Mouse (Mus musculus): ENCODE measurements at regions not wholly inside any gene's neighbourhood (a gene's known extent, or its start where the extent isn't known, plus 50 kb on each side); places are given as distances from the start of the nearest gene placed in this dataset.

GRCm38 (mm10) chr2:61383744-61384295, 194.6 kb upstream of the Tank start:
- no peak for ATAC-seq (ENCODE audit: low FRiP score, low read depth)
- no peak for TF ChIP-seq POLR2A (IDR thresholded peaks at IDR 0.05; ENCODE audit: borderline replicate concordance, extremely low read depth, insufficient read depth, insufficient read length)

DNA sequence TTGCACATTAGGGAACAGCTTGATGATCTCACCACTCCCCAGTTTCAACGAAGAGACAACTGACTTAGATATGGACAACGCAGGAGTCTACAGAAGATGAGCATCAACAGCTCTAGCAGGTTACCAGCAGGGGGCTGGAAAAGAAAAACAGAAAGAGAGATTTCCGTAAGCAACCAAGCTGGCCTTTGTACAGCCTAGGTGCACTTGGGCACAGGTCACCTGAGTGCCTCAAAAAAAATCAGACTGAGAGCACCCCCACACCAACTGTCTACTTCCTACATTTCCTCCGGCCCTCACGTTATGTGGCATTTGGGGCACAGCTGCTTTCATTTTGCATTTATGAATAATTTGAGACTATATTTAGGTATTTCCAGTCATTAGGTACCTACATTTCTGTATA, 199.3 kb upstream of the Tank start:
- WGBS, result 65% methylated on average over 5 of the region's 5 CpGs
- no peak overlapping the region for H3K9ac ChIP-seq (ENCODE audit: low read depth, low read length, severe bottlenecking)
- ATAC-seq (ENCODE audit: low FRiP score, low read depth) (no peak), DNase-seq (ENCODE audit: low spot score) (no peak)
- no peaks in the 10 kb centered on the region for H3K36me3 ChIP-seq (ENCODE audit: control insufficient read depth, insufficient read depth, low read length)
- no peak for TF ChIP-seq POLR2A (IDR thresholded peaks at IDR 0.05; ENCODE audit: borderline replicate concordance, extremely low read depth, insufficient read depth, insufficient read length)
- H3K4me1 ChIP-seq (ENCODE audit: control insufficient read depth, insufficient read depth, low read length), result no peaks in the 10 kb centered on the region
- H3K27ac ChIP-seq (replicated peaks; ENCODE audit: low read depth, low read length), result no peak overlapping the region
- H3K4me2 ChIP-seq (replicated peaks; ENCODE audit: low read depth, low read length, severe bottlenecking), result no peak overlapping the region
- no peak overlapping the region for H3K4me3 ChIP-seq (replicated peaks; ENCODE audit: low read length)
- H3K9me3 ChIP-seq (ENCODE audit: control insufficient read depth, low read length), result no peaks in the 10 kb centered on the region
- H3K27me3 ChIP-seq (ENCODE audit: control insufficient read depth, insufficient read depth, low read length), result no peaks in the 10 kb centered on the region

More at GRCm38 (mm10) chr2:61383744-61384295, 194.6 kb upstream of the Tank start:
- DNase-seq (ENCODE audit: low spot score), result no peak
- Histone ChIP-seq H3K27ac (replicated peaks; ENCODE audit: low read depth, low read length) (no peak overlapping the region), H3K27me3 (ENCODE audit: control insufficient read depth, insufficient read depth, low read length) (no peaks in the 10 kb centered on the region), H3K9ac (ENCODE audit: low read depth, low read length, severe bottlenecking) (no peak overlapping the region), H3K9me3 (ENCODE audit: control insufficient read depth, low read length) (no peaks in the 10 kb centered on the region), H3K4me3 (replicated peaks; ENCODE audit: low read length) (no peak overlapping the region), H3K36me3 (ENCODE audit: control insufficient read depth, insufficient read depth, low read length) (no peaks in the 10 kb centered on the region), H3K4me2 (replicated peaks; ENCODE audit: low read depth, low read length, severe bottlenecking) (no peak overlapping the region), H3K4me1 (ENCODE audit: control insufficient read depth, insufficient read depth, low read length) (no peaks in the 10 kb centered on the region)
- WGBS, result 96% methylated on average over 1 of the region's 1 CpGs

DNA sequence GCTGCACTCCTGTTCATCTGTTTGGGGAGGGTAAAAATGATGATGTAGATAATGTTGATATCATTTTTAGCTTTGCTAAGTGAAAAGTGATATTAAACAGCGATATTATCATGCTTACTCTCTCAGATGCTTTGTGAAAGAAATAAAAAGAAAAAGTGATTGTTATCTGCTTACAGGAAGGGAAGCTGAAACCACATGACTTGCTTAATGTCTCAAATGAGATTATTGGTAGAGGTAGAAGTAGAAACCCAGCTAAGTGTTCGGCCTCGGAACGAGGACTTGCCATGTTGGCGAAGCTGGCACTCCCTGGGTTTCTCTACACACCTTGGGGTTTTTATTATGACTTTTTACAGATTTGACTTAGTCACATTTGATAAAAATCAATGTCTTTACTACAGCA, 200.1 kb upstream of the Tank start:
- TF ChIP-seq POLR2A (IDR thresholded peaks at IDR 0.05; ENCODE audit: borderline replicate concordance, extremely low read depth, insufficient read depth, insufficient read length), result no peak
- H3K9me3 ChIP-seq (ENCODE audit: control insufficient read depth, low read length), result no peaks in the 10 kb centered on the region
- H3K9ac ChIP-seq (ENCODE audit: low read depth, low read length, severe bottlenecking), result no peak overlapping the region
- DNase-seq (ENCODE audit: low spot score) (no peak), ATAC-seq (ENCODE audit: low FRiP score, low read depth) (no peak)
- H3K36me3 ChIP-seq (ENCODE audit: control insufficient read depth, insufficient read depth, low read length), result no peaks in the 10 kb centered on the region
- no peaks in the 10 kb centered on the region for H3K27me3 ChIP-seq (ENCODE audit: control insufficient read depth, insufficient read depth, low read length)
- H3K27ac ChIP-seq (replicated peaks; ENCODE audit: low read depth, low read length), result no peak overlapping the region
- no peaks in the 10 kb centered on the region for H3K4me1 ChIP-seq (ENCODE audit: control insufficient read depth, insufficient read depth, low read length)
- WGBS, result 90% methylated on average over 5 of the region's 5 CpGs
- no peak overlapping the region for H3K4me3 ChIP-seq (replicated peaks; ENCODE audit: low read length)
- no peak overlapping the region for H3K4me2 ChIP-seq (replicated peaks; ENCODE audit: low read depth, low read length, severe bottlenecking)

DNA sequence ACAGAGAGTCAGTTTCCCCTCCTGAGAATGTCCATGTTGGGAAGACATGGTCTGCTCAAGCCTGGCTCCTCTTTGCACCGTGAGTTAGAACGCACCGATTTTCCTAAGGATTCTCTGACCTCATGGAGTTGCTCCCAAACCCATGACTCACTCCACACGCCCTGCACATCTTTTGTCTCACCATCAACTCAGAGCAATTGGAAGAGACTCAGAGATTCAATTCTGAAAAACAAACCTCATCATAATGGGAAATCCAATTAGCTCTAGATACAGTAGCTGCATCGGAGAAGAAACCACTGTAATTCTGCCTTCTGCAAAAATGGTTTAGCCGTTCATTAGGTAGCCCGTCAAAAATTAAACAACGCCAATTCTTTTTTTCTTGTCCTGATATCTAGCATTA, 200.6 kb upstream of the Tank start:
- no peaks in the 10 kb centered on the region for H3K27me3 ChIP-seq (ENCODE audit: control insufficient read depth, insufficient read depth, low read length)
- no peaks in the 10 kb centered on the region for H3K9me3 ChIP-seq (ENCODE audit: control insufficient read depth, low read length)
- no peak for ATAC-seq (ENCODE audit: low FRiP score, low read depth)
- no peak overlapping the region for H3K4me2 ChIP-seq (replicated peaks; ENCODE audit: low read depth, low read length, severe bottlenecking)
- no peak for DNase-seq (ENCODE audit: low spot score)
- H3K36me3 ChIP-seq (ENCODE audit: control insufficient read depth, insufficient read depth, low read length), result no peaks in the 10 kb centered on the region
- no peaks in the 10 kb centered on the region for H3K4me1 ChIP-seq (ENCODE audit: control insufficient read depth, insufficient read depth, low read length)
- no peak overlapping the region for H3K27ac ChIP-seq (replicated peaks; ENCODE audit: low read depth, low read length)
- no peak for TF ChIP-seq POLR2A (IDR thresholded peaks at IDR 0.05; ENCODE audit: borderline replicate concordance, extremely low read depth, insufficient read depth, insufficient read length)
- H3K9ac ChIP-seq (ENCODE audit: low read depth, low read length, severe bottlenecking), result no peak overlapping the region
- H3K4me3 ChIP-seq (replicated peaks; ENCODE audit: low read length), result no peak overlapping the region
- WGBS, result 94% methylated on average over 8 of the region's 8 CpGs

DNA sequence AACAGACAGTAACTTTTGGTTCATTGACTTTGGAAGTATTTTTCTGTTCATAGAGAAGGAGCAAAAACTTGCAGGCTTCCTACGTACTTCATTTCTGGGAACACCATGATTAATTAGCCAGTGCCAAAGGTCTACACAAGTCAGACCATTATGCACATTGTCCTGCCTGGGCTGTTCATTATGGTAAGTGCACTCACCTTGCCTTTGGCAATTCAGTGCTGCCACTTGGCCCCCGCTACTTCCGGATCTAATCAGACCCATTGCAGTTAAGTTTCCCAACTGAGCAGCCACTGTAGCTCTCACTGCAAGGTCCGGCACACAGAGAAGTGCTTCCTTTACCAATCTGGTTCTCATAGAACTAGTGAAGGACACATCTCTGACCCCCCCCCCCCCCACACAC, 215.8 kb upstream of the Tank start:
- WGBS, result 63% methylated on average over 4 of the region's 4 CpGs
- ATAC-seq (ENCODE audit: low FRiP score, low read depth), result no peak

GRCm38 (mm10) chr2:61361394-61361793, 217.0 kb upstream of the Tank start:
- no peak overlapping the region for H3K27ac ChIP-seq (replicated peaks; ENCODE audit: low read depth, low read length)
- DNase-seq (ENCODE audit: low spot score) (no peak), ATAC-seq (ENCODE audit: low FRiP score, low read depth) (no peak)
- no peaks in the 10 kb centered on the region for H3K36me3 ChIP-seq (ENCODE audit: control insufficient read depth, insufficient read depth, low read length)
- no peak overlapping the region for H3K9ac ChIP-seq (ENCODE audit: low read depth, low read length, severe bottlenecking)
- H3K4me1 ChIP-seq (ENCODE audit: control insufficient read depth, insufficient read depth, low read length), result peaks cover 3% of the 10 kb centered on the region; the same call in 1 of the 2 replicates
- TF ChIP-seq POLR2A (IDR thresholded peaks at IDR 0.05; ENCODE audit: borderline replicate concordance, extremely low read depth, insufficient read depth, insufficient read length), result no peak
- H3K9me3 ChIP-seq (ENCODE audit: control insufficient read depth, low read length), result no peaks in the 10 kb centered on the region
- H3K4me3 ChIP-seq (replicated peaks; ENCODE audit: low read length), result no peak overlapping the region
- H3K4me2 ChIP-seq (replicated peaks; ENCODE audit: low read depth, low read length, severe bottlenecking), result no peak overlapping the region
- H3K27me3 ChIP-seq (ENCODE audit: control insufficient read depth, insufficient read depth, low read length), result no peaks in the 10 kb centered on the region
- WGBS, result 90% methylated on average over 2 of the region's 2 CpGs

More for the DNA sequence above, 215.8 kb upstream of the Tank start:
- no peak overlapping the region for H3K9ac ChIP-seq (ENCODE audit: low read depth, low read length, severe bottlenecking)
- no peak for TF ChIP-seq POLR2A (IDR thresholded peaks at IDR 0.05; ENCODE audit: borderline replicate concordance, extremely low read depth, insufficient read depth, insufficient read length)
- H3K4me2 ChIP-seq (replicated peaks; ENCODE audit: low read depth, low read length, severe bottlenecking), result no peak overlapping the region
- H3K27ac ChIP-seq (replicated peaks; ENCODE audit: low read depth, low read length), result no peak overlapping the region
- no peaks in the 10 kb centered on the region for H3K36me3 ChIP-seq (ENCODE audit: control insufficient read depth, insufficient read depth, low read length)
- peaks cover 3% of the 10 kb centered on the region; the same call in 1 of the 2 replicates for H3K4me1 ChIP-seq (ENCODE audit: control insufficient read depth, insufficient read depth, low read length)
- DNase-seq (ENCODE audit: low spot score), result no peak
- no peak overlapping the region for H3K4me3 ChIP-seq (replicated peaks; ENCODE audit: low read length)
- no peaks in the 10 kb centered on the region for H3K9me3 ChIP-seq (ENCODE audit: control insufficient read depth, low read length)
- no peaks in the 10 kb centered on the region for H3K27me3 ChIP-seq (ENCODE audit: control insufficient read depth, insufficient read depth, low read length)

Measured in limb, embryonic 14.5 days (tissue).